Mouse (Mus musculus) neural tube, embryonic 11.5 days (tissue): Measurements from ENCODE around the gene Rnf157. TPM values are rescaled to one million over a fixed set of nuclear protein-coding genes. Genes with fewer than 3 reads are reported as not detected.

Source experiments
- ATAC-seq: fragments of 200-750 bp; cut with Nextera tagmentation; 2 replicates; pipeline ENCODE4 v1.8.0; 2017; ENCODE audit warnings: moderate number of reproducible peaks, mild to moderate bottlenecking, moderate TSS enrichment, moderate library complexity; ENCODE audit not compliant: insufficient read depth, low FRiP score, low TSS enrichment
- DNase-seq: peaks from one replicate; pipeline ENCODE4 v3.0.0-alpha.2; 2015; ENCODE audit warnings: low spot score
- H3K27ac ChIP-seq: fragments of 300-500 bp; sonication (generic); 2 replicates; pipeline ENCODE4 v1.5.1; 2014; ENCODE audit warnings: low read depth, mild to moderate bottlenecking, low read length
- H3K27me3 ChIP-seq: fragments of 300-500 bp; sonication (generic); 2 replicates; pipeline ENCODE4 v1.6.1; 2014; ENCODE audit warnings: mild to moderate bottlenecking, low read length, mixed read lengths; ENCODE audit not compliant: control insufficient read depth, insufficient read depth
- H3K36me3 ChIP-seq: fragments of 300-500 bp; sonication (generic); 2 replicates; pipeline ENCODE4 v1.6.1; 2014; ENCODE audit warnings: mild to moderate bottlenecking, low read length, moderate library complexity, mixed read lengths; ENCODE audit not compliant: control insufficient read depth, insufficient read depth
- H3K4me1 ChIP-seq: fragments of 300-500 bp; sonication (generic); 2 replicates; pipeline ENCODE4 v1.6.1; 2014; ENCODE audit warnings: low read length, mixed read lengths; ENCODE audit not compliant: control insufficient read depth, insufficient read depth
- H3K4me2 ChIP-seq: fragments of 300-500 bp; sonication (generic); 2 replicates; pipeline ENCODE4 v1.6.1; 2014; ENCODE audit warnings: low read depth, mild to moderate bottlenecking, moderate library complexity
- H3K4me3 ChIP-seq: fragments of 300-500 bp; sonication (generic); 2 replicates; pipeline ENCODE4 v1.5.1; 2014; ENCODE audit warnings: low read depth, low read length
- H3K9ac ChIP-seq: fragments of 300-500 bp; sonication (generic); 2 replicates; pipeline ENCODE4 v1.6.1; 2014; ENCODE audit warnings: mild to moderate bottlenecking, low read length
- H3K9me3 ChIP-seq: fragments of 300-500 bp; sonication (generic); 2 replicates; pipeline ENCODE4 v1.6.1; 2016; ENCODE audit warnings: low read length; ENCODE audit not compliant: control insufficient read depth
- WGBS: fragments of 180-500 bp; shearing (Covaris S2); extraction: QIAGEN DNeasy Blood & Tissue Kit; methylation state at CpG from one replicate; pipeline ENCODE4 v1.1.7; 2014; 5-methylcytosine and 5-hydroxymethylcytosine counted together
- polyA plus RNA-seq: library from polyadenylated mRNA; unstranded; fragments of >200 nt; fragmentation: Nextera tagmentation; extraction: Ambion mirVana; gene quantifications from 2 replicates; pipeline ENCODE4 v1.2.1, GENCODE M21; 2014

Rnf157 gene
- polyA plus RNA-seq, 1 experiment from 2014 or later = 34.6 TPM

GRCm38 (mm10) chr11:116312359-116312758 is 100.5 kb downstream of the Rnf157 start:
- H3K36me3 ChIP-seq = no peaks in the 10 kb centered on the region
- no peaks in the 10 kb centered on the region for H3K27me3 ChIP-seq
- no peak for ATAC-seq
- no peak overlapping the region for H3K9ac ChIP-seq
- H3K27ac ChIP-seq = no peak overlapping the region
- H3K9me3 ChIP-seq = no peaks in the 10 kb centered on the region
- no peak overlapping the region for H3K4me2 ChIP-seq
- H3K4me3 ChIP-seq = no peak overlapping the region
- no peaks in the 10 kb centered on the region for H3K4me1 ChIP-seq
- 60% methylated on average over 8 of the region's 8 CpGs for WGBS
- no peak for DNase-seq

- Histone ChIP-seq H3K9me3 (no peaks in the 10 kb centered on the region), H3K27ac (no peak overlapping the region), H3K27me3 (no peaks in the 10 kb centered on the region), H3K4me1 (no peaks in the 10 kb centered on the region), H3K4me3 (no peak overlapping the region), H3K4me2 (no peak overlapping the region), H3K36me3 (no peaks in the 10 kb centered on the region), H3K9ac (no peak overlapping the region)
- DNase-seq = no peak
- 51% methylated on average over 8 of the region's 8 CpGs for WGBS
- ATAC-seq = no peak
Measured at GRCm38 (mm10) chr11:116311169-116311568, 101.7 kb downstream of the Rnf157 start.

- Histone ChIP-seq H3K27ac (no peak overlapping the region), H3K9me3 (no peaks in the 10 kb centered on the region), H3K36me3 (peaks cover 2% of the 10 kb centered on the region; the same call in 1 of the 2 replicates), H3K9ac (no peak overlapping the region), H3K4me2 (no peak overlapping the region), H3K4me3 (no peak overlapping the region), H3K27me3 (no peaks in the 10 kb centered on the region), H3K4me1 (peaks cover 4% of the 10 kb centered on the region)
- DNase-seq = no peak
- no peak for ATAC-seq
- WGBS = 74% methylated on average over 3 of the region's 3 CpGs
Measured at GRCm38 (mm10) chr11:116309601-116310000, 103.2 kb downstream of the Rnf157 start.

GRCm38 (mm10) chr11:116307762-116308531 is 104.9 kb downstream of the Rnf157 start:
- Histone ChIP-seq H3K4me3 (no peak overlapping the region), H3K9ac (no peak overlapping the region), H3K27ac (no peak overlapping the region), H3K4me2 (no peak overlapping the region), H3K36me3 (peaks cover 6% of the 10 kb centered on the region; the same call in 1 of the 2 replicates), H3K27me3 (no peaks in the 10 kb centered on the region), H3K9me3 (no peaks in the 10 kb centered on the region), H3K4me1 (peaks cover 4% of the 10 kb centered on the region)
- 92% methylated on average over 12 of the region's 12 CpGs for WGBS
- no peak for DNase-seq
- no peak for ATAC-seq

GRCm38 (mm10) chr11:116307019-116307725 is 105.7 kb downstream of the Rnf157 start, which contains the start of gene Exoc7:
Gene Exoc7 (minus strand): TSS chr11:116307233.
- Histone ChIP-seq H3K4me1 (peaks cover 4% of the 10 kb centered on the region), H3K4me3 (peak within 1 kb of the TSS; percentile 47), H3K9ac (peak within 1 kb of the TSS; percentile 55), H3K27me3 (no peaks in the 10 kb centered on the region), H3K9me3 (no peaks in the 10 kb centered on the region), H3K4me2 (peak within 1 kb of the TSS; percentile 56), H3K27ac (no peak within 1 kb of the TSS), H3K36me3 (peaks cover 6% of the 10 kb centered on the region)
- 88% methylated on average over 10 of the region's 10 CpGs for WGBS
- ATAC-seq (no peak), DNase-seq (no peak)

- 2% methylated on average over 53 of the region's 53 CpGs for WGBS
- no peaks in the 10 kb centered on the region for H3K9me3 ChIP-seq
- H3K9ac ChIP-seq = peak overlapping the region; percentile 55
- peaks cover 4% of the 10 kb centered on the region for H3K4me1 ChIP-seq
- DNase-seq (peak; percentile 98), ATAC-seq (peak; percentile 92)
- H3K4me3 ChIP-seq = peak overlapping the region; percentile 47
- peak overlapping the region; percentile 56 for H3K4me2 ChIP-seq
- H3K27me3 ChIP-seq = no peaks in the 10 kb centered on the region
- no peak overlapping the region for H3K27ac ChIP-seq
- peaks cover 6% of the 10 kb centered on the region for H3K36me3 ChIP-seq
Measured at GRCm38 (mm10) chr11:116306126-116306982, 106.5 kb downstream of the Rnf157 start.

- no peak overlapping the region for H3K9ac ChIP-seq
- 97% methylated on average over 2 of the region's 2 CpGs for WGBS
- no peak overlapping the region for H3K27ac ChIP-seq
- H3K4me2 ChIP-seq = peak overlapping the region; percentile 56; the same call in 1 of the 2 replicates
- DNase-seq = no peak
- peaks cover 8% of the 10 kb centered on the region for H3K36me3 ChIP-seq
- H3K4me1 ChIP-seq = peaks cover 4% of the 10 kb centered on the region
- H3K27me3 ChIP-seq = no peaks in the 10 kb centered on the region
- H3K9me3 ChIP-seq = no peaks in the 10 kb centered on the region
- no peak overlapping the region for H3K4me3 ChIP-seq
- no peak for ATAC-seq
Measured at GRCm38 (mm10) chr11:116305423-116305822, 107.4 kb downstream of the Rnf157 start.

GRCm38 (mm10) chr11:116298621-116299020 is 114.2 kb downstream of the Rnf157 start:
- no peak overlapping the region for H3K4me2 ChIP-seq
- H3K9me3 ChIP-seq = no peaks in the 10 kb centered on the region
- H3K36me3 ChIP-seq = peaks cover 6% of the 10 kb centered on the region
- WGBS = 96% methylated on average over 6 of the region's 6 CpGs
- no peak overlapping the region for H3K27ac ChIP-seq
- no peaks in the 10 kb centered on the region for H3K4me1 ChIP-seq
- H3K27me3 ChIP-seq = no peaks in the 10 kb centered on the region
- no peak overlapping the region for H3K4me3 ChIP-seq
- ATAC-seq = no peak
- no peak for DNase-seq
- H3K9ac ChIP-seq = no peak overlapping the region
